Mouse (Mus musculus) kidney, adult 18-20 months (tissue): Measurements from ENCODE around the gene Gal3st4.

Experiments used
- DNase-seq: peaks from one replicate; pipeline ENCODE4 v3.0.0; 2021

The Gal3st4 gene

DNA sequence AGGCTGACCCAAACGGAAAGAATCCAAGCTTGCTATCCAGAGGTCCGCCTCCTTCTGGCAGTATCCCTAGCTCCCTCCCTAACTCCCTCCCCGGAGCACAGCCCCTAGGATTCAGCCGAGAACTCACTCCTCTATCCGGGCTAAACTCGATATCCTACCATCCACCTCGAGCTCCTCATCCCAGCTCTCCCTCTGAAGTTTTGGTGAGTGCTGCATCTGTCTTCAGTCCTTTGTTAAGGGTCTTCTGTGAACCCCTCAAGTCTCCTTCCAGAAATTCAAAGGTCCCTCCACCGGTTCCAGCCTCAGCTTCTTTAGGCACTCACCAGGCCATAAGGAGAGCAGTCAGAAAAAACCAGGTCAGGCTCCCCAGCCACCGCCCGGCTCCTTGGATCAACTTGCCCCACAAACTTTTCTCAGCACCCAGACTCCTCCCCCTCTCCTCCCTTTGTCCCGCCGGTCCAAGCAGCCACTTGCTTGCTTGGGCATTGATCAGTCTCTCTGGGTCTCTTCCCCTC is at the start of gene Gal3st4:
Gene Gal3st4 (minus strand): TSS at position 432 of the 515 bp plus-strand sequence.
- no peak for DNase-seq

DNA sequence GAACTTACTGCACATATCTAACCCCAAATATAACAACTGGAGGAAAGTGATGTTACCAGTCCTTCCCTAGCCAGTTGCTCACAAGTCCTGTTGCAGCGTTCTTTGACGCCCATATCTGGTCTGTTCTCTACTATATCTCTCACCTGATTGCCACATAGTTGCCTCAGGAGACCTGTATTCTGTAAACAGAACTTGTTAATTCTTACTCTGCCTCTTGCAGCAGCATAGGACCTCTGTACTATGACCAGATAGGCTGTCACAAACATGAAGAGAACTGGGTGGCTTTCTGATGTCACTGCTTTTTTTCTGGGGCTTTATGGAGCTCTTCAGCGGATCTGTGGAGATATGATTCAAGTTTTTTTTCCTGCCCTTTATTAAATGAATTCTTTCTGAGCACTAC is 40.2 kb upstream of the Gal3st4 start:
- no peak for DNase-seq

DNA sequence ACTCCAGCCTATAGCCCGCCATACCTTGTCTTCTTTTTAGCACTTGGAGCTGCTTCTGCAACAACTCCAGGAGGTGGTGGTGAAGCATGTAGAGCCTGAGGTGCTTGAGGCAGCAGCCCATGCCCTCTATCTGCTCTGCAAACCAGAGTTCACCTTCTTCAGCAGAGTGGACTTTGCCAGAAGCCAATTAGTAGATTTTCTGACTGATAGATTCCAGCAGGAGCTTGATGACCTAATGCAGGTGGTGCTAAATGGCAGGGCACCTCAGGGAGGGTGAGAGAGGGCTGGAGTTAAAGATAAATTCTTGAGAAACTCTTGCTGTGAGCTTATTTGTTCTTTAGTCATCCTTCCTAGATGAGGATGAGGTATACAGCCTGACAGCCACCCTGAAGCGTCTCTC is 27.0 kb upstream of the Gal3st4 start:
- no peak for DNase-seq

DNA sequence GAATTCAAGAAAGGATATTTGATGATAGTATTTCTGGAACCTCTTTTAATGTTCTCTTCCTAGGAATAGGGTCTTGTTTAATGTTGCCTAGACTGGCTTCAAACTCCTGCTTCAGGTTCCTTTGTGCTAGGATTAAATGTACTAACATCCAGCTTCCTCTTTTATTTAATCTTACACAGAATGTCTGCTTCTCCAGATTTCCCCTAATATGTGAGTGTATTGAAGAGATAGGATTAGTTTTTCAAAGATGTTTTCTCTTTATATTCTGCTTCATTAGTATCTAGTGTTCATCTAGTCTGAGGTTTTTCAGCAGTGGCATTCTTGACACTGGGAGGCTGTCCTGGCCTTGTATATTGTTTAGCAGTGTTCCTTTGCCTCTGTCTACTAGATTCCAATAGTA is 21.5 kb upstream of the Gal3st4 start:
- DNase-seq: no peak

DNA sequence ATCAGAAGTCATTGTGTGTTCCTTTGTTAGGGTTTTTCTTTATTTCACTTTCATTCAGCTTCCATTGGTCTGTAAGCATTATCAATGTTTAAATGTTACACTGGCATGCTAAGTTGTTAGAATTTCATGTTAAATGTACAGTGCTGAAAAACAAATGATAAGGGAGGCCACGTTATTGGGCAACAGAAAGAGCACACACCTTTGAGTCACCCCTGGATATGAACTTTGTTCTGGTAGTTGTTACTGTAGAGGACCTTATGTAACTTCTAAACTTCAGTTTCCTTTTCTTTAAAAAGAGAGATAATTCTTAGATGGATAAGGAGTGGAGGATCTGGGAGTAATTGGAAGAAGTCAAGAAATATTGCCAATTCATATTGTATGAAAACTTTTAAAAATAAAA is 19.0 kb upstream of the Gal3st4 start:
- no peak for DNase-seq

DNA sequence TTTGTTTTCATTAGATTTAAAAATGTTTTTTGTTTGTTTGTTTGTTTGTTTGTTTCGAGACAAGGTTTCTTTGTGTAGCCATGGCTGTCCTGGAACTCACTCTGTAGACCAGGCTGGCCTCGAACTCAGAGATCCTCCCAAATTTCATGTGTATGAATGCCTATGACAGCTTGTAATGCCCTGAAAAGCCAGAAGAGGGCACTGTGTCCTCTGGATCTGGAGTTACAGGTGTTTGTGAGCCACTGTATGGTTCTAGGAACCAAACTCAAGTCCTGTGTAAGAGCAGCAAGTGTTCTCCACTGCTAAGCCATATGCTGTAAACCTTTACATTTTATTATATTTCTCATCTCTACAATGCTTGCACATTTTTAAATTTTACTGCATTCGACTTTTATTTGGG is 15.2 kb upstream of the Gal3st4 start:
- no peak for DNase-seq

DNA sequence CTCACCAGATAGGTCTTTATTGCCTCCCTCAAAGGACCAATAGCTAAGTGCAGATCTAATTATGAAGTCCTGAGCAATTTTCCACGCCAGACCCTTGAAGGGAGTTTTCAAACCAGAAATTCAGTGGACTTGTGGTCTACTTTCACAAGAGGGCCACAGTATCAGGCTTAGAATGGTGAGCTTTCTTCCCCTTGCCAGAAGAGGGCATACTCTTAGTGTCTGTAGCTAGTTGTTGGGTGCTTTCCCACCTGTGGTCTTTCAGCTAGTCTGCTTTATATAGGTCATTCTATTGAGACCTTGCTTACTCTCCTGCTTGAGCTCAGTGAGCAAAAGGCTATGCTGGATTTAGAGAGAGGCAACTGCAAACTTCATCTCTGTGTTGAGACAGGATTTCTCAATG is 10.9 kb upstream of the Gal3st4 start:
- no peak for DNase-seq

DNA sequence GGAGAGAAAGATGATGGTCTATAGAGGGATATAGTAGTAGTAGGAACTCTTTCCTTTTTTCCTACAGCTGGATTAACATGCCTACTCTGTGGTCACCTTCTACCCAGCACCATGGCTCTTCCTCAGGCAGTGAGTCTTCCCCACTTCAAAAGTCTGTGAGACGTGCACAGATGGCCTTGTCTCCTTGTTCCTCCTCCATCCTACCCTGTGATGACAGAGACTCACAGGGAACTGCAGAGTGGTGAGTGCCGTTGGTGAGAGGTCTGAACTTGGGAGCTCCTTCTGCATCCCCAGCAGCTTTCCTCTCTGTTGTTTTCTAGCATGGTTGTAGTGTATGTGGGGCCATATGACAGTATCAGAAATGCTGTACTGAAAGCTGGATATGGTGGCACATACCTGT is 9.2 kb upstream of the Gal3st4 start:
- no peak for DNase-seq

DNA sequence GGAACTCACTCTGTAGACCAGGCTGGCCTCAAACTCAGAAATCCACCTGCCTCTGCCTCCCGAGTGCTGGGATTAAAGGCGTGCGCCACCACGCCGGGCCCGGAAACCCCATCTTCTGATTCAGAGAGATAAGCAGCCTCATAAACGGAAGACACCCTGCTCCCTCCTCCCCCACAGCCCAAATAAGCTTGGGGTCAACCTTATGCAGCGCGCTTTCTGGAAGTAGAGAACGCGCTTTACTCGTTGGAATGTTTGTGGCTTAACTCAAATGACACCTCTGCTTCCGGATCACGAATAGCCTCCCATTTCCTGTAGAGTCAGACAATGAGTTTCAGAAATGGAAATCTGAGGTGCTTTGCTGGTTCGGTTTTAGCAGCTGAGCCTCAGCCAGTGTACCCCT is 8.2 kb upstream of the Gal3st4 start:
- no peak for DNase-seq

DNA sequence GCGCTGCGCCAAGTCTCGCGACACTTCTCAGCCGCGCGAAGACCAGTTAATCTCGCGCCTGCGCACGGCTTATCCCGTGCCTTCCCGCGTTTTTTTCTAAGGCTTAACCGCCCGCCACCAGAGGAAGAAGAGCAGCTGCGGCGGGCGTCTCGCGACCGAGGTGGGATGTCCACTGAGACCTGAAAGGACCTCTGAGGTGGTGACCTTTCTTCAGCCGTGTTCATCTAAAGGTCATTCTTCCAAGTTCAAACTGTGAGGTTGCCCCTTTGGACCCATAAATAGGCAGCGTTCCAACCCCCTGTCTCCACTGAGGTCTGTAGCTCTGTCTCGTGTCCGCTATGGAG is 7.8 kb upstream of the Gal3st4 start:
- DNase-seq: no peak

DNA sequence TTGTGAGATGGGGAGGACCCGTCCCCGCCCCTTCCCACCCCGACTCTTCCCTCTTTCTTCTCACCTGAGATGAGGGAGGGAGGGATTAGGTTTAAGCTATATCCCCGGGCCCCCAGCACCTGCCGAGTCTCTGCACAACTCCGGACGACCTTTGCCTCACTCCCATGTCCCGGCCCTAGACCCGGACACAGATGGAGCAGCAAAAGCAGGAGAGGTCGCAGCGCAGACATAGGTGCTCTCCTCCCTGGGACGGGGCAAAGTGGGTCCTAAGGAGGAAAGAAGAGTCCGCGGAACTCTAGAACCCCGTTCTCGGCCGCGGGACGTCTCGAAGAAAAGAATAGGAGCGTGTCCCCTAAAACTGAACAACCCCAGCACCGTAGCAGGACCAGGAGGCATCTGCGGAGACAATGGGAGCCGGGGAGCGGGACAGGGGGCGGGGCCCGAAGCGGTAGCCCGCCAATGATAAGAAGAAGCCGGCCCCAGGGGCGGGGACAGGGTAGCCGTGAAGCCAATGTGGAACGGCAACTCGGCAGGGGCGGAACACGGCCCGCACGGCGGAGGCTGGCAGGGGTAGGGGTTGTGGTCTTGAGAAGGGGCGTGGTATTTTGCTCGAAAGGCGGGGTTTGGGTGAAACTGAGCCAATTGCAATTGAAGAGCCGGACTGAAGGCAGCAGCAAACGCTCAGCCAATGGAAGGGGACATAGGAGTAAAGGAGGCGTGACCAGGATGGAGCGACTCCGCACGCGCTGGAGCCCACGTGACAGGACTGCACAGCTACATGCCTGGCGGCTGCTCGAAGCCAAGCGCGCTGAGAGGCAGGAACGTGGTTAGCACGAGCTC is 7.2 kb upstream of the Gal3st4 start, which contains the start of the genes Gm43720, Gpc2 and Stag3:
Gene Gm43720 (minus strand): TSS at position 374 of the 840 bp plus-strand sequence.
Gene Gpc2 (minus strand): TSS at position 421 of the 840 bp plus-strand sequence.
Gene Stag3 (plus strand): TSS at position 656 of the 840 bp plus-strand sequence.
- peak; percentile 71 for DNase-seq

DNA sequence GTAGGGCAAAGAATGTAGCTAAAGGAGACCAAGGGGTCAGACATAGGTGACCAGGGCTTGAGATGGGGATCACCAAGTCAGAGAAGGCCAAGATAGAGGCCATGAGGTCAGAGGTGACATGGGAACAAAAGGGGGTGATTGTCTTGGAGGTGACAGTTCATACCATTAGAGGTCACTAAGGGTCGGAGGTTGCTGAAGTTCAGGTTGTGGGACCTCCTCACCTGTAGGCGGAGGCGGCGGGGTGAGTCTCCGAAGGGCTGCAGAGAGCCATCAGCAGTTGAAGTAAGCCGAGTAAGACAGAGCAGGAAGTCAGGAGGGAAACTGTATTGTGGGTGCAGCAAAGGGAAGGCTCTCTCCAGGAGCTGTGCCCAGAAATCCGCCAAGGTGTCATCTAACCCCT is 5.4 kb upstream of the Gal3st4 start:
- no peak for DNase-seq

DNA sequence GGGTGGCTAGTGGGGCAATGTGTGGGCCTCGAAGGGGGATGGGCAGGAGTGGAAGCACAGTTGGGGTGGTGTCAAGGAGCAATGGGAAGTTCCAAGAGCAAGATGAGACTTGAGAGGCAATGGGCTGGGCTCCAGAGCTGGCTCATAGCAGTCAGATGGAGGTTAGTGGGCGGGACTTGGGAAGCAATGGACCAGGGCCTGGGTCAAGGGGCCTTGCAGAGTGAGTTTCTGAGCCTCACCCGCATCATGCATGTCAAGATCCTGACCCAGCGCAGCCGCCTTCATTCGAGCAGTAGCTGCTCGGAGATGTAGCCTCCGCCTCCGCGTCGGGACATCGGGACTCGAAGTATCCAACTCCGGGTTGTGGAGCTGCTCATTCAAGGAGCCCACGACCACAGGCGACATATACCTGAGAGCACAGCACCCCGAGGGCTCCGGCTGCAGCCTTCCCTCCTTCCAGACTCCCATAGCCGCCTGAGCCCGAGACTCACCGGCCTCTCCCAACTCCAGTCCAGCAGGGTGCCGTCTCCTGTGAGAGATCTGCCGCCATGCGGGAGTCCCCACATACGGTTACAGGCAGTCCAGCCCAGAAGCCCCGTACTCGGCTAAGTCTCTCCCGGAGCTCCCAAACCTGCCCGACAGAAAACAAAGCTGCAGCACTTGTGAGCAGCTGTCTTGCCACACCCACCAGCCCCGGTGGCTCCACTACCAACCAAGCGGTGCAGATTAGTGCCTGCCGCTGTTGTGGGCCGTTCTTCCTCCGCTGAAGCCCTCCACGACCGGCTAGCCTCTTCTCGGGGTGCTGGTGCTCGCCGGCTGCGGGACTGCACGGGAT is 2.8 kb upstream of the Gal3st4 start:
- DNase-seq: peak; percentile 27

DNA sequence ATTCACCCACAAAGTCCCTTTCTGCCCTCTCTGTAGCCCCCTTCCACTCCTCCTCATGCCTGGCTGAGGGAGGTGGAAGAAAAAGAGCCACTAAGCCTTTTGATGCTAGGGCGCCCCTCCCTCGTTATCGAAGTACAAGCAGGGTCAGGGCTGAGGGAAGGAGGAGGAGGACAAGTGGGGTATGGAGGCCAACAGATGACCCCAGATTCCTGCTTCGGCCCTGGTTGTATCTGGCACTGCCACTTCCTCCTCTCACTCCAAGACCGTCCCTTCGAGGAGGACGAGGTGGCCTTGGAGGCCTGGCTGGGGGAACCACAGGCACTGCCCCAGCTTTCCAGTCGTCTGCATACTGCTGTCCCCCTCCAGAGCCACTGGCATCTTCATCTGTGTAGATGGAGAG is 1.5 kb upstream of the Gal3st4 start:
- no peak for DNase-seq

DNA sequence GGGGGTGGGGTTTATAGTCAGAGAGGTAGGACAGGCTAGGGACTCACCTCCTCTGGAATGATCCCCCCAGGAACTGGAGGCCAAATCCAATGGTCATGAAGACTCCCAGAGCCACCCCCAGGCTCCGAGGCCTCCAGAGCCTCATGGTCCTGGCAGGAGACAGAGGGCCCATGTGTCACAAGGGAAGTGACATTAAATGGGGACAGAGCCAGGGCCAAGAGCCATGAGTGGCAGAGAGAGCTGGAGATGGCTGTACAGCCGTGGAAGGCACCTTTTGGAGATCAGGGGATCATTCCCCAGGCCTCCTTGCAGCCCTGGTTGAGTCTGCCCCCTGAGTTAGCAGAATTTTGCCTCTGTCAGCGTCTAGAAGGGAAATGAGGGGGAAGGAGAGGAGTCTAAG is 1.4 kb downstream of the Gal3st4 start:
- DNase-seq: no peak

DNA sequence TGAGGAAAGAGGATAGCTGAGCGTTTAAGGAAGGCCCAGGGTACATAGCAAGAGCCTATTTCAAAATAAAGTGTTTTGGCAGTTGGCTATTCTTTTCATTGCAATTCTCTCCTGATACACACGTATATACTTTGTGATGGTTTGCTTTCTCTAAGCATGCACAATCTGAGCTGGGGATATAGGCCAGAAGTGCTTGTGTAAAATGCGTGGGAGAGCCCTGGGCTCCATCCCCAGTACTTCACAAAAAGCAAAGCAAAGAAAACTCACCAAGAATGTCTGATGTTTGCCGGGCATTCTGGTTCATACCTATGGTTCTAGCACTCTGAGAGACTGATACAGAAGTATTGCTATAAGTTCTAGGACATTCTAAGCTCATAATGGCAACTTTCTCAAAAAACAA is 3.7 kb downstream of the Gal3st4 start:
- DNase-seq: no peak

DNA sequence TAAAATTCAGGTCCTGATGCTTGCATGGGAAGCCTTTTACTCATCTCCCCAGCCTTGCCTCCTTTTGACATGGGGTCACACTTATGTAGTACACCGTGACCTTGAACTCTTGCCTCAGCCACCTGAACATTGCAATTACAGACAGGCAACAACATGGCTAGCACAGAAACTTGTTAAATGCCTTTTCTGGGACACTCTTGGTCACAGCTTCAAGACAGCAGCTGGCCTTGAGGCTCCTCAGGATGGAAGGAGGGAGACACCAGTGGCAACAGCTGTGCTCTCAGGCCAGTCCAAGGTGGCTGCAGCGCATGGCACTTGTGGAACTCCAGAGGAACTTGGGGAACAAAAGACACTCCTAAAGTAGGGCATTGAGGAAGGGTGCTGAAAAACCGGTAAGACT is 5.5 kb downstream of the Gal3st4 start:
- no peak for DNase-seq

DNA sequence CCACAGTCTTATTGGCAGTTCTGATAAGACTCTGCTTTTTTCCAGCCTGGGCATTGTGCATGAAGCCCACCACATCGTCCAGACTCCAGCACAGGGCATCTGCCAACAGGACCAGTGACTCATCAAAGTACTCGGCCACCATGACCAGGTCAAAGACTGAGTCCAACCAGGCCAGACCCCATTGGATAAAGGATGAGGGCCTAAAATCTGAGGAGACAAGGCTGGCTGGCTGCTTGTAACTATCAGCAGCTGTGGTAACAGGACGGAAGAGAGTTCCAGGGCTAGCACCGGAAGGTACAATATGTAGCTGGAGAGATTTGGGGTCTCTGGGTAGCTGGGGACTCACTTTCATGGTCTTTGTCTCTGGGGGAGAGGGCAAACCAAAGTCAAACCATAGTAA is 6.9 kb downstream of the Gal3st4 start:
- no peak for DNase-seq

DNA sequence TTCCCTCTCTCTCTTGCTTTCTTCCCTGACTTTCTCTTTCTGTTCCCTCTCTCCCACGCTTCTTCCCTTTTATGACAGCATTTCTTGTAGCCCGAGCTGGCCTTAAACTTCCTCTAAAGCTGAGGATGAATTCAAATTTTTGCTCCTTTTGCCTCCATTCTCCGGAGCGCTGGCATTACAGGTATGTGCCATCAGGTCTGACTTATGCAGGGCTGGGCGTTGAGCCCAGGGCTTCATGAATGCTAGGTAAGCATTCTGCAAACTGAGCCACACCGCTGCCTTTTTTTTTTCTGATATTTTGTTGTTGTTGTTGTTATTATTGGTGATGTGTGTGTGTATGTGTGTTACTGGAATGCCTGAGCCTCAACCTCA is 8.4 kb downstream of the Gal3st4 start:
- no peak for DNase-seq

DNA sequence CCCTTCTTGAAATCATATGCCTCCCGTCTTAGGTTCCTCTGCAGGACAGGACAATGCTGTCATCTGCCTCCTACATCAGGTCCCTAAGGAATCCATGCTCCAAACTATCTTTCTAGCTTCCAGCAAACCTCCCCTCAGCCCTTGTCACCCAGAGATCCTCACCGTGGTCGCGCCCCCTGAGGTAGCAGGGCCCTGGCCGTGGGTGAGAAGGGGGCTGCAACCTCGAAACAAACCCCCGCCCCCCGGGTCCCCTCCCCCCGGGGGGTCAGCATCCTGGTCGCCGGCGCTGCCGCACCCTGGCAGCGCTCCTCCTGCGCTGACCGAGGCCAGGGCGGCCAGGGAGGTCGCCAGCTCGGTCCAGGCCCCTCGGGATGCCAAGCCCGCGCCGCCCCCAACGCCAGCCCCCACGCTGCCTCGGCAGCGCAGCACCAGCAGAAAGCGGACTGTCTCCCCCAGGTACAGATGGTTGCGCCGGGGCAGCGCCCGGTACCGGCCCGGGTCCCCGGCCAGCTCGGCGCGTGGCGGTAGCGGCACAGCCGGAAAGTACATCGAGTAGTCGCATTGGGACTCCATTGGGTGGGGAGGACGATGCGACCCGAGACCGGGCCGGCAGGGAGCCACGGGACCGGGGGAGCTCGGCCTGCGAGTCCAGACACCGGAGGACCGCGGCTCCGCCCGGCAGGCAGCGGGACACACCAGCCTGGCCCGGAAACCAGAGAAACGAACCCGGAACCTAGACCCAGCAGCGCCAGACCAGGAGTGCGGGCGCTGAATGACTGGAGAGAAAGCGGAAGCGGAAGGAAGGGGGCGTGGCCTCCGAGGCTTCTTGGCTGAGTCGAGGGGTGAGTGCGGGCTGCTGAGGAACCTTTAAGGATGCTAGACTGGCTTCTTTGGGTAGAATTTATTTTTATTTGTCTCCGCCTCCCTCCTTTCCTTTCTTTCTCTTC is 9.1 kb downstream of the Gal3st4 start, which contains the start of gene BC037034:
Gene BC037034 (minus strand): TSS at position 774 of the 947 bp plus-strand sequence.
- peak; percentile 93 for DNase-seq

DNA sequence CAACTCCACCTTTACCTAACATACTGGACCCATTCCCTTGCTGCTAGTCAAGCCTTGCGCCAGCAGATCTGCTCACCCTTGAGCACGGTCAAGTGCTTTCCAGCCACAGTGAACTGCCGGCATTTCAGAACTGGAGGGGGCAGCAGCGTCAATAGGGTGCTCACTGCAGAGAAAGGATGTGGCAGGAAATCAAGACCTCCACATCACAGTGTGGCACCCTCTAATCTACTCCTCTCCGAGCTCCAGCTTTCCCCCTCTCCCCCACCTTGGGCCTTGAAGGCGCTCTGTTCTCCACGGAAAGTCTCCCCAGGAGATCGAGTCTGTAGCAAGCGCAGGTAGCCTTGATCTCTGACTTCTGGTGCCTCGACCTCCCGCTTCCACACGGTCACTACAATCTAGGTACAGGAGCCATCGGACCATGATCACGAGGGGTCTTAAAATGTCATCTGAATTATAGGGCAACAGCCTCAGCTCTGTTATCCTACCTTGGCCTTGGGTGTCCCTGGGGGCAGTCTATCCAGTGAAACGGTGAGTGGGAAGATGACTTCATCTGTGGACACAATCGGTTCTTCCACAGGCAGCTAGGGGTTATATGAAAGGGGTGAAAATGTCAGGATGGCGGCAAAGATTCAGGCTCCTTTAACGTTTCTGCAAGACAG is 9.9 kb downstream of the Gal3st4 start:
- no peak for DNase-seq

DNA sequence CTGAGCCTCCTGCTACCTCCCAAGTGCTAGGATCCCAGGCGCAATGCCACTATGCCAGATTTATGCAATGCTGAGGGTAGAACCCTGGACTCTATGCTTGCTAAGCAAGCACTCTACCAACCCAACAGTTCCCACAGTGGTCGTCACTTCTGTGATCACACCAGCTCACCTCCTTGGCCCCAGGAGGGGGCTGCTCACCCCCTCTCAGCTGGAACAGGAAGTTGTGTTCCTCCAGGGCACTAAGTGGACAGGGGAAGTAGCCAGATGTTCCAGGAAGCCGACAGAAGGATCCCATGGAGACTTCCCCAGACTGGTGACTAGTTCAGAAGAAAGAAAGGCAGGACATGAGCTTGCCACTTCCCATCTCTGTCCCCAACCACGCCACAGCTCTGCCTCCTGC is 10.6 kb downstream of the Gal3st4 start:
- no peak for DNase-seq
